Mouse (Mus musculus) heart, postnatal 0 days (tissue): ENCODE measurements around the gene Sult5a1. TPM values are rescaled to one million over a fixed set of nuclear protein-coding genes. Genes with fewer than 3 reads are reported as not detected.

Experiments used
- ATAC-seq: fragments of 200-750 bp; cut with Nextera tagmentation; 2 replicates; pipeline ENCODE4 v1.8.0; 2017; ENCODE audit warnings: low read depth, moderate number of reproducible peaks, moderate library complexity; ENCODE audit not compliant: insufficient read depth
- DNase-seq: peaks from one replicate; pipeline ENCODE4 v3.0.0-alpha.2; 2016; ENCODE audit warnings: low spot score
- H3K27ac ChIP-seq: fragments of 300-500 bp; sonication (generic); 2 replicates; pipeline ENCODE4 v1.5.1; 2014; ENCODE audit warnings: low read depth, mild to moderate bottlenecking
- H3K27me3 ChIP-seq: fragments of 300-500 bp; sonication (generic); 2 replicates; pipeline ENCODE4 v1.6.1; 2014; ENCODE audit warnings: low read length, mixed read lengths; ENCODE audit not compliant: control insufficient read depth, insufficient read depth
- H3K36me3 ChIP-seq: fragments of 300-500 bp; sonication (generic); replicated peaks from 2 replicates; pipeline ENCODE4 v1.6.1; 2014; ENCODE audit warnings: low read length, mixed read lengths; ENCODE audit not compliant: control insufficient read depth, insufficient read depth
- H3K4me1 ChIP-seq: fragments of 300-500 bp; sonication (generic); 2 replicates; pipeline ENCODE4 v1.6.1; 2014; ENCODE audit warnings: antibody characterized with exemption; ENCODE audit not compliant: control insufficient read depth, insufficient read depth
- H3K4me2 ChIP-seq: fragments of 300-500 bp; sonication (generic); 2 replicates; pipeline ENCODE4 v1.6.1; 2014; ENCODE audit warnings: low read depth, mild to moderate bottlenecking, low read length, moderate library complexity
- H3K4me3 ChIP-seq: fragments of 300-500 bp; sonication (generic); 2 replicates; pipeline ENCODE4 v1.5.1; 2014; ENCODE audit warnings: low read depth, low read length
- H3K9ac ChIP-seq: fragments of 300-500 bp; sonication (generic); replicated peaks from 2 replicates; pipeline ENCODE4 v1.6.1; 2014; ENCODE audit warnings: low read depth, low read length, mixed read lengths
- H3K9me3 ChIP-seq: fragments of 300-500 bp; sonication (generic); replicated peaks from 2 replicates; pipeline ENCODE4 v1.6.1; 2016; ENCODE audit warnings: low read length; ENCODE audit not compliant: control insufficient read depth
- CTCF ChIP-seq: IDR thresholded peaks from 2 replicates; pipeline ENCODE4 v1.5.1; 2016; ENCODE audit warnings: antibody characterized with exemption, control low read depth, low read depth
- EP300 ChIP-seq: IDR thresholded peaks from 2 replicates; pipeline ENCODE4 v1.6.1; 2016; ENCODE audit warnings: antibody characterized with exemption, low read depth
- WGBS: fragments of 180-500 bp; shearing (Covaris S2); extraction: QIAGEN DNeasy Blood & Tissue Kit; methylation state at CpG from one replicate; pipeline ENCODE4 v1.1.7; 2014; 5-methylcytosine and 5-hydroxymethylcytosine counted together
- polyA plus RNA-seq: library from polyadenylated mRNA; unstranded; fragments of >200 nt; fragmentation: Nextera tagmentation; extraction: Ambion mirVana; gene quantifications from 2 replicates; pipeline ENCODE4 v1.2.1, GENCODE M21; 2015
- total RNA-seq: library from RNA; depleted of rRNA; stranded (reverse); fragments of >200 nt; gene quantifications from 2 replicates; pipeline ENCODE4 v1.2.3, GENCODE M21; 2014; ENCODE audit warnings: low replicate concordance

The Sult5a1 gene
- total and polyA plus RNA-seq, 2 experiments from 2014 or later: 2.0 to 3.4 TPM

DNA sequence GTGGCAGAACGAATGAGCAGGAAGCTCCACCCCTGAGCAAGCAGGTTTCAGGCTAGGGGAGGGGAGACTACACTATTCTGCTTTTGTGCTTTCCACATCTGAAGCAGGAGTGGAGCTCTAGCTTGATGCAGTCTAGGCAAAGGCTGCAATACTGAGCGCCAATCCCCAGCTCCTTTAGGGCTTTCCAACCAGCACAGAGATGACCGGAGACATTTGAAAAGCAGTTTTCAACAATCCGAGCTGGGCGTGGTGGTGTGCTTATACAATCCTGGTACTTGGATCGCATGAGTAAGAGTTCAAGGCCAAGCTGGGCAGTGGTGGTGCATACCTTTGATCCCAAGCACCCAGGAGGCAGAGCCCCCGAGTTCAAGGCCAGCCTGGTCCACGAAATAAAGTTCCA, 33.8 kb upstream of the Sult5a1 start:
- H3K4me2 ChIP-seq: no peak overlapping the region
- no peak for TF ChIP-seq EP300
- TF ChIP-seq CTCF: no peak
- H3K27me3 ChIP-seq: no peaks in the 10 kb centered on the region
- no peaks in the 10 kb centered on the region for H3K9me3 ChIP-seq
- H3K9ac ChIP-seq: no peak overlapping the region
- H3K4me1 ChIP-seq: no peaks in the 10 kb centered on the region
- H3K36me3 ChIP-seq: no peaks in the 10 kb centered on the region
- WGBS: 55% methylated on average over 7 of the region's 8 CpGs
- H3K27ac ChIP-seq: no peak overlapping the region
- H3K4me3 ChIP-seq: no peak overlapping the region
- ATAC-seq (no peak), DNase-seq (no peak)

DNA sequence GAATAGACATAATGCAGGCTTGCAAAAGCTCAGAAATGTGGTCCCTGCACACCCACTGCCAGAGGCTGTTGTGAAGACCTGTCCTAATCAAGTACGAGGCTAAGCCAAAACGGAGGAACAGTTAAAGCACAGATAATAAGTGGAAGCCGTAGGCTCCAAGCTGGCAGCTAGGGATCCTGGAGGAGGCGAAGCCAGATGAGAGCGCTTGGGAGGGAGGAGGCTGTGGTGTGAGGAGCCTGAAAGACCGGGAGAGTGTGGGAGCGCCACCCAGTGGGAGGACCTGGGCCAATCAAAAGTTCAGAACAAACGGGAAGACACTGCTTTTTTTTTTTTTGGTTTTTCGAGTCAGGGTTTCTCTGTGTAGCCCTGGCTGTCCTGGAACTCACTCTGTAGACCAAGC, 32.6 kb upstream of the Sult5a1 start:
- Histone ChIP-seq H3K27me3 (no peaks in the 10 kb centered on the region), H3K27ac (no peak overlapping the region), H3K9ac (no peak overlapping the region), H3K4me1 (no peaks in the 10 kb centered on the region), H3K9me3 (no peaks in the 10 kb centered on the region), H3K4me3 (no peak overlapping the region), H3K4me2 (peak overlapping the region; percentile 16; the same call in 1 of the 2 replicates), H3K36me3 (no peaks in the 10 kb centered on the region)
- under 1% methylated on average over 9 of the region's 9 CpGs for WGBS
- no peak for TF ChIP-seq EP300
- peak; percentile 64 for TF ChIP-seq CTCF
- ATAC-seq (peak; percentile 71), DNase-seq (peak; percentile 85)

GRCm38 (mm10) chr8:123188841-123189240, 30.7 kb upstream of the Sult5a1 start:
- DNase-seq (no peak), ATAC-seq (no peak)
- Histone ChIP-seq H3K4me1 (no peaks in the 10 kb centered on the region), H3K36me3 (no peaks in the 10 kb centered on the region), H3K4me2 (no peak overlapping the region), H3K9ac (no peak overlapping the region), H3K4me3 (no peak overlapping the region), H3K27me3 (no peaks in the 10 kb centered on the region), H3K27ac (no peak overlapping the region), H3K9me3 (no peaks in the 10 kb centered on the region)
- no peak for TF ChIP-seq CTCF
- TF ChIP-seq EP300: no peak
- 59% methylated on average over 7 of the region's 7 CpGs for WGBS

GRCm38 (mm10) chr8:123188006-123188405, 29.9 kb upstream of the Sult5a1 start:
- no peaks in the 10 kb centered on the region for H3K27me3 ChIP-seq
- no peak for DNase-seq
- ATAC-seq: no peak

DNA sequence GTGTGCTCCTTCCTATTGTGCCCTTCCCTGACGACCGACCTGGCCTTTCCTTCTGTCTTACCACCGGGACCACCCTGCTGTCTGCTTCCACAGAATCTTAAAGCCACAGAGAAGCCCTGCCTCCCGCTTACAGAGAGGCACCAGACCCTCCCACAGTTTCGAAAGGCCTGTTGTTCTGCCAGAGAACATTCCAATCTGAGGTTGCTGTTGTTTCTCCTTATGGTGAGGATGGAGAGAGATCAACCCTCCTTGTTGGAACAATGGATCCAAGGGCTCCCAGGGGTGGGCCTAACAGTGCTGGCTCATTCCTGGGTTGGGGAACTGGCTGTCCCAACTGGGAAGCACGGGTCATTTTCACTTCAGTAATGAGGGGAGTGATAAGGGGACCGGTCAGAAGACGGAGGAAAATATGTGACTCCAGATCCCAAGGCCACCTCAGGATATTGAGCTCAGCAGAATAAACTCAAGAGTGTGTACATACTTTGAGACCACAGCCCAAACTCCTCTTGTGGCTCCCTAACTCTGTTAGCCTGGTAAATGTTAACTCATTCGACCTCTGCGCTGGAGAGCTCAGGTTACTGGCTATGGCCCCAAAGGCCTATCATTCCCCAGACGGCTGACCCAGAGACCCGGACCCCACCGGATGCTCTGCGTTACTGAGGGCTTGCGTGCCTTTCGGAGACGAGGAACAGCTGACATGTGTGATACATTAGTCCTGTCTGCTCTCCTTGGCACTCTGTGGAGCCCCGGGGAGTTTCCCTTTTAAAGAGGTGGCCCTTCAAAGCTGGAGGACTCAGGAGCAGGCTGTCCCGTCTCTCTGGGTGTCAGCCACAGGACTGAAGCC, 27.7 kb upstream of the Sult5a1 start, which contains the start of gene Dpep1:
Dpep1 (plus strand) TSS at position 677 of the 844 bp plus-strand sequence.
- Histone ChIP-seq H3K4me2 (peak within 1 kb of the TSS; percentile 14; the same call in 1 of the 2 replicates), H3K36me3 (no peaks in the 10 kb centered on the region), H3K27me3 (no peaks in the 10 kb centered on the region), H3K4me1 (no peaks in the 10 kb centered on the region), H3K9me3 (no peaks in the 10 kb centered on the region), H3K4me3 (no peak within 1 kb of the TSS; the same call in 1 of the 2 replicates), H3K9ac (0 out of 2 replicates have a peak within 1 kb of the TSS, but pooled peaks have one; percentile 2), H3K27ac (peak within 1 kb of the TSS; percentile 73)
- ATAC-seq (peak; percentile 70), DNase-seq (peak; percentile 27)
- WGBS: 37% methylated on average over 19 of the region's 19 CpGs
- TF ChIP-seq EP300: no peak

More at GRCm38 (mm10) chr8:123188006-123188405, 29.9 kb upstream of the Sult5a1 start:
- H3K36me3 ChIP-seq: no peaks in the 10 kb centered on the region
- no peak overlapping the region for H3K4me2 ChIP-seq
- TF ChIP-seq EP300 (no peak), CTCF (no peak)
- WGBS: 78% methylated on average over 2 of the region's 2 CpGs
- H3K9me3 ChIP-seq: no peaks in the 10 kb centered on the region
- H3K4me1 ChIP-seq: no peaks in the 10 kb centered on the region
- no peak overlapping the region for H3K27ac ChIP-seq
- no peak overlapping the region for H3K4me3 ChIP-seq
- H3K9ac ChIP-seq: no peak overlapping the region

GRCm38 (mm10) chr8:123181391-123181790, 23.3 kb upstream of the Sult5a1 start:
- 70% methylated on average over 3 of the region's 3 CpGs for WGBS
- H3K27ac ChIP-seq: no peak overlapping the region
- H3K27me3 ChIP-seq: no peaks in the 10 kb centered on the region
- ATAC-seq: no peak
- TF ChIP-seq EP300: no peak
- no peak for TF ChIP-seq CTCF
- H3K36me3 ChIP-seq: no peaks in the 10 kb centered on the region
- no peak overlapping the region for H3K4me3 ChIP-seq
- H3K9me3 ChIP-seq: peaks cover 6% of the 10 kb centered on the region
- H3K4me2 ChIP-seq: no peak overlapping the region
- no peak overlapping the region for H3K9ac ChIP-seq
- DNase-seq: no peak
- H3K4me1 ChIP-seq: no peaks in the 10 kb centered on the region
